Mouse (Mus musculus): ENCODE measurements around the gene Stard9. TPM values are rescaled to one million over a fixed set of nuclear protein-coding genes. Genes with fewer than 3 reads are reported as not detected.

Stard9 gene
- total and polyA plus RNA-seq, 3 experiments: 0.50 to 1.1 TPM; not detected in 1

DNA sequence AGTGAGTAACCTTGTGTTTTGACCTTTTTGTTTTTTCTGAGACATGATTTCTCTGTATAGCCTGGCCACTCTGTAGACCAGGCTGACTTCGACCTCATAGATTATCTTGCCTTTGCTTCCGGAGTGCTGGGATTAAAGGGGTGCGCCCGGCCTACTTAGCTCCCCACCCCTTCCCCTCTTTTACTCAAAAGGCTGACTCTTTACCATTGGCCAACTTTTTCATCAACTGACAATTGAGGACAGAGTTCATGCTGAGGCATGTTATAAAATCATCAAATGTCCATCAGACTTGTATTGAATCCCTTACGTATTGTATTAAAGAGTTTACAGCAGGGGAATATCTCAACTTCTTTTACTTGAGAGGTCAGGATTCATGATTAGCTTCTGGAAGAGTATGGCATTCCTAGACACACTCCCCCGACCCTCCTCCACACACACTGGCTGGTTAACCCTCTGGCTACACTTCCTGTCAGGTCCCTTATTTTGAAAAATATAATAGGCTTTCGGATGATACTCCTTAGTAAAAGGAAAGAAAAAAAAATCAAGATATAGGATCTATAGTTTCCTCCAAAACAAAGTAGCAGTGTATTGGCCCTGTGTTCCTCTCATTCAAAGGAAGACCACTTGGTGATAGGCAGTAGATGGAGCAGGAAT is 103.1 kb downstream of the Stard9 start:
- Histone ChIP-seq H3K9me3 (replicated peaks; ENCODE audit: insufficient read depth, low read length) (no peaks in the 10 kb centered on the region), H3K4me3 (ENCODE audit: control insufficient read depth in 1 of 2, insufficient read depth in 1 of 2, low read depth in 2 of 2, low read length in 2 of 2) (peak overlapping the region; percentile 60 to 69), H3K36me3 (ENCODE audit: control insufficient read depth in 1 of 2, insufficient read depth in 2 of 2, low read length in 2 of 2) (peaks cover 0 to 10% of the 10 kb centered on the region in 2 experiments; a peak in 2 of 4 replicates), H3K79me2 (ENCODE audit: control insufficient read depth, insufficient read depth, low read length, poor library complexity) (peaks cover 18% of the 10 kb centered on the region), H3K9ac (ENCODE audit: control insufficient read depth, low read depth, low read length, poor library complexity, severe bottlenecking) (peak overlapping the region; percentile 69), H3K4me1 (ENCODE audit: control insufficient read depth in 1 of 2, insufficient read depth in 2 of 2, low read length in 2 of 2) (peaks cover 5 to 21% of the 10 kb centered on the region in 2 experiments), H3K27me3 (ENCODE audit: control insufficient read depth in 1 of 2, insufficient read depth in 2 of 2, low read length in 2 of 2) (no peaks in the 10 kb centered on the region), H3K27ac (ENCODE audit: control insufficient read depth, low read depth, low read length) (peak overlapping the region; percentile 86)
- no peak for TF ChIP-seq MEF2A (IDR thresholded peaks at IDR 0.05; ENCODE audit: extremely low read depth, insufficient replicate concordance, low read depth, low read length, poor library complexity, severe bottlenecking)
- no peak for TF ChIP-seq SMC3 (IDR thresholded peaks at IDR 0.05; ENCODE audit: low read depth, low read length)
- TF ChIP-seq MAFK (IDR thresholded peaks at IDR 0.05; ENCODE audit: borderline replicate concordance, low read depth, low read length): no peak
- TF ChIP-seq CHD1 (IDR thresholded peaks at IDR 0.05; ENCODE audit: low read depth, low read length): no peak
- no peak for TF ChIP-seq ZMIZ1 (IDR thresholded peaks at IDR 0.05; ENCODE audit: low read depth, low read length)
- TF ChIP-seq E2F4 (IDR thresholded peaks at IDR 0.05; ENCODE audit: borderline replicate concordance, low read depth, low read length): no peak
- TF ChIP-seq USF1 (IDR thresholded peaks at IDR 0.05; ENCODE audit: low read depth, low read length): no peak
- no peak for TF ChIP-seq ZC3H11A (IDR thresholded peaks at IDR 0.05; ENCODE audit: low read depth, low read length)
- TF ChIP-seq GATA1 (IDR thresholded peaks at IDR 0.05; ENCODE audit: low read depth, low read length): peak; percentile 1
- TF ChIP-seq ZNF384 (IDR thresholded peaks at IDR 0.05; ENCODE audit: low read depth, low read length): peak; percentile 51; the same call in 1 of the 2 replicates
- no peak for TF ChIP-seq ETS1 (IDR thresholded peaks at IDR 0.05; ENCODE audit: low read depth, low read length)
- TF ChIP-seq MYB (IDR thresholded peaks at IDR 0.05; ENCODE audit: low read depth, low read length): peak; percentile 51
- no peak for TF ChIP-seq EP300 (IDR thresholded peaks at IDR 0.05; ENCODE audit: low read depth in 1 of 2, low read length in 2 of 2)
- DNase-seq (ENCODE audit: low read depth, low spot score): peak; percentile 24

DNA sequence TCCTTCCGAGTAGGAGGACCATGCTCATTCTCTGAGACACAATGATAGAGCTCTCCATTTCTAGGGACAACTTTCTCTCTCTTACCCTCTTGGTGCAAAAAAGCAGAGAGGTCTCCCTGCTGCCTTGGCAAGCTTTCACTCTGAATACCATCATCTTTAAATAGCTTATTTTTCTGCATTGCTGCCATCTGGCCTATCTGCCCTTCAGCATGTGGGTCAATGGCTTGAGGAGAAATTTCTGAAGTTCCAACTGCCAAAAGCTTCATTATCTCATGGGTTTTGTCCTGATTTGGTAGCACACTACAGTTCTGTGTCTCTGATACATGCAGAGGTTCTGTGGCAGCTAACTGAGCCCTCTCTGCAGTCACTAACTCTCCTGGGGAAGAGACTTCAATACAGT is 116.6 kb downstream of the Stard9 start:
- no peak for TF ChIP-seq GATA1 (IDR thresholded peaks at IDR 0.05; ENCODE audit: low read depth, low read length)
- TF ChIP-seq CTCF (IDR thresholded peaks at IDR 0.05 in 2 of 3, conservative IDR thresholded peaks at IDR 0.05 in 1 of 3; ENCODE audit: control insufficient read depth in 1 of 3, insufficient read depth in 1 of 3, low read depth in 2 of 3, low read length in 3 of 3, poor library complexity in 1 of 3, severe bottlenecking in 1 of 3): no peak
- TF ChIP-seq ZC3H11A (IDR thresholded peaks at IDR 0.05; ENCODE audit: low read depth, low read length): no peak
- no peak for TF ChIP-seq RAD21 (IDR thresholded peaks at IDR 0.05; ENCODE audit: low read depth, low read length)
- TF ChIP-seq USF1 (IDR thresholded peaks at IDR 0.05; ENCODE audit: low read depth, low read length): no peak
- no peak for TF ChIP-seq ELF1 (IDR thresholded peaks at IDR 0.05; ENCODE audit: low read depth, low read length)
- no peak for TF ChIP-seq NRF1 (IDR thresholded peaks at IDR 0.05; ENCODE audit: insufficient read depth, low read depth, low read length, poor library complexity, severe bottlenecking)
- TF ChIP-seq MXI1 (IDR thresholded peaks at IDR 0.05; ENCODE audit: low read depth, low read length): no peak
- TF ChIP-seq MAX (IDR thresholded peaks at IDR 0.05; ENCODE audit: low read length): no peak
- no peak for TF ChIP-seq USF2 (IDR thresholded peaks at IDR 0.05; ENCODE audit: borderline replicate concordance in 1 of 2, insufficient read depth in 1 of 2, low read depth in 1 of 2, low read length in 2 of 2)
- TF ChIP-seq ETS1 (IDR thresholded peaks at IDR 0.05; ENCODE audit: low read depth, low read length): no peak
- no peak for TF ChIP-seq BHLHE40 (IDR thresholded peaks at IDR 0.05; ENCODE audit: borderline replicate concordance, low read depth, low read length)
- TF ChIP-seq MEF2A (IDR thresholded peaks at IDR 0.05; ENCODE audit: extremely low read depth, insufficient replicate concordance, low read depth, low read length, poor library complexity, severe bottlenecking): no peak
- TF ChIP-seq TBP (IDR thresholded peaks at IDR 0.05; ENCODE audit: low read depth, low read length): no peak
- no peak for TF ChIP-seq MAFK (IDR thresholded peaks at IDR 0.05; ENCODE audit: borderline replicate concordance, low read depth, low read length)
- TF ChIP-seq CHD1 (IDR thresholded peaks at IDR 0.05; ENCODE audit: low read depth, low read length): no peak
- TF ChIP-seq E2F4 (IDR thresholded peaks at IDR 0.05; ENCODE audit: borderline replicate concordance, low read depth, low read length): no peak
- Histone ChIP-seq H3K79me2 (ENCODE audit: control insufficient read depth, insufficient read depth, low read length, poor library complexity) (no peaks in the 10 kb centered on the region), H3K4me1 (ENCODE audit: control insufficient read depth in 1 of 2, insufficient read depth in 2 of 2, low read length in 2 of 2) (no peaks in the 10 kb centered on the region), H3K36me3 (ENCODE audit: control insufficient read depth in 1 of 2, insufficient read depth in 2 of 2, low read length in 2 of 2) (no peaks in the 10 kb centered on the region), H3K27ac (ENCODE audit: control insufficient read depth, low read depth, low read length) (no peak overlapping the region), H3K9me3 (replicated peaks; ENCODE audit: insufficient read depth, low read length) (no peaks in the 10 kb centered on the region), H3K27me3 (ENCODE audit: control insufficient read depth in 1 of 2, insufficient read depth in 2 of 2, low read length in 2 of 2) (no peaks in the 10 kb centered on the region), H3K4me3 (ENCODE audit: control insufficient read depth in 1 of 2, insufficient read depth in 1 of 2, low read depth in 2 of 2, low read length in 2 of 2) (no peak overlapping the region), H3K9ac (ENCODE audit: control insufficient read depth, low read depth, low read length, poor library complexity, severe bottlenecking) (no peak overlapping the region)
- no peak for DNase-seq (ENCODE audit: low read depth, low spot score)
